Mouse (Mus musculus): ENCODE results near the gene Babam1.

Gene Babam1

DNA sequence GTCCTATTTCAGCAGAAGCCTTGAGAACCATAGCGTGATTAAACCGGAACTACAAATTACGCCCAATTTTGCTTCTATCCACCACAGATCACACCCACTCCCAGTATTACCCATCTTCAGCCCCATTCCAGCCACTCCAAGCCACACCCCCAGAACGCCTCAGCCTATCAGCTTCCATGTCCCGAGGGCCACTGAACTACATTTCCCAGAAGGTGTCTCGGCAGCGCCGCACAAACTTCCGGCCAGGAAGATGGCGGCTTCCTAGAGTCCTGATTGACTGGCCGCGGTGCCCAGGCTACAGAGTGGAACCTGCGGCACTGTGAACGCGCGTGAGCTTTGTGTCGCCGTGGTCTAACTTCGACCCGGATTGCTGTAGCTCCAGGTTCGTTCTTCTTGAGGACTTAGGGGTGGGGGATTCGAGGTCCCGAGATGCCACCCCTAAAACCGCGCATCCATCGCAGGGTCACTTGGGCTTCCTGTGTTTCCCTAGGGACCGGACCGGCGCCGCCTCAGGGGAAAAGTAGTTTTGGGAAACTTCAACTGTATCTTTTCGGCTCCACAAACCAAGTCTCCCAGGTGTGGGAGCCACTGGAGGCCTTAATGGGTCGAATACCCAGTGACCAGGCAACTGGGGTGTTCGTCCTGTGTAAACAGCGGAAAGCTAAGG is at the start of gene Babam1:
Gene Babam1 (plus strand): TSS at position 223 of the 667 bp plus-strand sequence.
- peak; percentile 81 to 92 for DNase-seq (ENCODE audit: low spot score in 2 of 2)

DNA sequence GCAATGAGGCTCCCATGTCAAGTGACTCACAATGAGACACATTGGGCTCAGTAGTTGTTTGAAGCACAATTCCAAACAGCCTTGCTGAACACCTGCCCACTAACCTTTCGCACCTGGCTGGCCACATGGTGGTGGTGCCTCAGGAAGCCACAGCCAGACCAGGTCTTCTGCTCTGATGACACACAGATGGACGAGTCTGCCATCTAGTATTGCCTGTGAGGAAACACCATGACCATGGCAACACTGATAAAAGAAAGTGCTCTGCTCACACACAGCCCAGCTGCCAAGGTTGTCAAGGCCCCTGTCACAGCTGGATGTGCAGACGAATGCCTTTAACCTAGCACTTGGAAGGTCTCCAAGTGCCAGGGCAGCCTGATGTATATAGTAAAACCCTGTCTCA is 45.5 kb upstream of the Babam1 start:
- no peak for DNase-seq (ENCODE audit: low spot score in 2 of 2)

- no peak for DNase-seq (ENCODE audit: low spot score in 2 of 2)
Measured at GRCm38 (mm10) chr8:71351520-71351919, 45.1 kb upstream of the Babam1 start.

- DNase-seq (ENCODE audit: low spot score in 2 of 2) = no peak
Measured at GRCm38 (mm10) chr8:71358026-71358425, 38.6 kb upstream of the Babam1 start.

DNA sequence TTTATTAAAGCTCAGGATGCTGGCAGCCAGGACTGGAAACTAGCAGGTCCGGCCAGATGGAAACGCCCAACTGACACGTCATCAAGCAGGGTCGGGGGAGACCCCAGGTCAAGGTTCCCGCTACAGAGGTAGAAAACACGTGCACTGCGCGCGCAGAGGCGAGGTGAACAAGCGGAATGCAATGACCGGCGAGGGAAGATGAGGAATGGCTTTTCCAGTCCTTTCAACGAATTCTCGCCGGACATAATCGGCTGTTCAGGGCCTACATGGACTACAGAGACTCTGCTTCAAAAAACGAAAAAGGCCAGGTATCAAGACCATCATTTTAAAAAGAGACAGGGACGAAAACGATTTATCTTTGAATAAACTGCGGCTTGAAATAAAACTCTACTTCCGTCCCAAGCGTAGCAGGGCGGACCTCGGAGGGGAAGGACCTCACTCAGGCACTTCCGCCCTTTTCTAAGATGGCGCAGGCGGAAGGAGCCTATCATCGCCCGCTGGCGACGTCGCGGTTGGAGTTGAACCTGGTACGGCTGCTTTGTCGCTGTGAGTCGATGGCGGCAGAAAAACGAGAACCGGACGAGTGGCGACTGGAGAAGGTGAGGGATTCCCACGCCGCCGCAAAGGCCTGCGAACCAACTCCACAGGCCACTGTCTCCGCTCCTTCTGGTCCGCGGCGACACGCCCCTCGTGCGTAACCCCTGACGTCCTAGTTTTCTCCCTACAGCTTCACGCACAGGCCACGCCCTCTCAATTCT is 29.7 kb upstream of the Babam1 start, which contains the start of gene Use1:
Gene Use1 (plus strand): TSS at position 78 of the 758 bp plus-strand sequence.
- DNase-seq (ENCODE audit: low spot score in 2 of 2) = peak; percentile 89 to 92

GRCm38 (mm10) chr8:71367529-71368176 is 29.0 kb upstream of the Babam1 start:
- no peak for DNase-seq (ENCODE audit: low spot score in 2 of 2)

DNA sequence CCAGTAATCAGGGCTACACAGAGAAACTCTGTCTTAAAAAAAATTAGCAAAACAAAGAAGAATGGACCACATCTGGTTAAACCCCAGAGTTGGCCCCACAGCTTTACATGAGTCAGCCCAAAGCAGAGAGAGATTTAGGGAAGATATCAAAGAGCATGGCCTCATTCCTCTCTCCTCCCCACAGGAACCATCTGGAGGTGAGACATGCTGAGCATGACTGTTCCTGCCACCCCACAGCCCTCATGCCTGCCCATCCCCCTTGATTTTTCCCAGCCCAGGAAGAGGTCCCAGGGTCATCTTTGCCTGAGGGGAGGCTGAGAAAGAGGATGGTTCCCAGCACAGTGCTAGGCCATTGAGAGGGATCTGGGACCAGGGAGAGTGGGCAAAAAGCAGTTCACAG is 28.3 kb upstream of the Babam1 start:
- no peak for DNase-seq (ENCODE audit: low spot score in 2 of 2)

- no peak for DNase-seq (ENCODE audit: low spot score in 2 of 2)
Measured at GRCm38 (mm10) chr8:71369040-71369718, 27.5 kb upstream of the Babam1 start.

- no peak for DNase-seq (ENCODE audit: low spot score in 2 of 2)
Measured at GRCm38 (mm10) chr8:71370711-71371235, 25.9 kb upstream of the Babam1 start.

DNA sequence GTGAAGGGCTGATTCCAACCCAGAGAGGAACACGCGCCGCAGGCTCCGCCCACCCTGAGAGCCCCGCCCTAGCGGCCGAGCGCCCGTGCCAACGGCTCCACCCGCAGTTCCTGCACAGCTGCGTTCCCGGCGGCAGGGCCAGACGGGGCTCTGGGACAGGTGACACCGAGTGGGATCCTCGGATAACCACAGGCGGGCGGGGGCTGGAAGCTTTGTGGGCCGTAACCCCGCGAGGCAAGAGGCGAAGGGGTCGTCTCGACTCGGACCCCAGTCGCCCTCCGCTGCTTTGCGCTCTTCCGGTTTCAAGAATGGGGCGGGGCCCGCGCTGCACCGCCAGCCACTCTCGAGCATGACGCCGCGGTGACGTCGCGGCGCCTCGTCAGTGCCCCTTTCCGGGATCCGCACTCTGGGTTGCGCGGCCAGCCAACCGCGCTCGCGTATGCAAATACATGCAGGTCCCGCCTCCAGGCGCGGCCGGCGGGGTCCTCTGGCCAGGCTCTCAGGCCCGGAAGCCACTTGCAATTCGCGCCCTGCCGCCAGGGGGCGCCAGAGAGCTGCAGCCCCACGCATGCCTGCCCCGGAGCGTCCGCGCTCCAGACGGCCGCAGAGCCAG is 25.3 kb upstream of the Babam1 start, which contains the start of gene Ocel1:
Gene Ocel1 (plus strand): TSS at position 63 of the 613 bp plus-strand sequence.
- DNase-seq (ENCODE audit: low spot score in 2 of 2) = peak; percentile 95 to 97

GRCm38 (mm10) chr8:71372427-71372826 is 24.2 kb upstream of the Babam1 start:
- DNase-seq (ENCODE audit: low spot score in 2 of 2) = no peak

DNA sequence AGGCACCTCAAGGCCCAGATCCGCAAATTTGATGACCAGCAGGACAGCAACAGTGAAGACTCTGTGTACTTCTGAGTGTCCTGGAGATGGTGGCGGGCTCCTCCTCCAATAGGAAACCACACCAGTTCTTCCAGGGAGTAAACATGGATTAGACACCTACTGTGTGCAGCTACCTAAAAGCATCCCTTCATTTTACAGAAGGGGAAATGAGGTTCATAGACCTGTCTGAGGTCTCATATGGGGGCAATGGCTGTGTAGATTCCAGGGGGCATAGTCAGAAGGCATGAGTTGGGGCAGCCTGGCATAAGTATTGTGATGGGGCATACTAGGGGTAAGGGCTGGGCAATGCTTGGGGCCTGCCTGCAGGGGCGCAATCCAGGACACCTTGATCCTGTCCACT is 23.7 kb upstream of the Babam1 start:
- no peak for DNase-seq (ENCODE audit: low spot score in 2 of 2)

GRCm38 (mm10) chr8:71374616-71375206 is 21.9 kb upstream of the Babam1 start:
- DNase-seq (ENCODE audit: low spot score in 2 of 2) = no peak

- DNase-seq (ENCODE audit: low spot score in 2 of 2) = peak; percentile 63 to 65
Measured at GRCm38 (mm10) chr8:71375581-71376422, 20.9 kb upstream of the Babam1 start.

DNA sequence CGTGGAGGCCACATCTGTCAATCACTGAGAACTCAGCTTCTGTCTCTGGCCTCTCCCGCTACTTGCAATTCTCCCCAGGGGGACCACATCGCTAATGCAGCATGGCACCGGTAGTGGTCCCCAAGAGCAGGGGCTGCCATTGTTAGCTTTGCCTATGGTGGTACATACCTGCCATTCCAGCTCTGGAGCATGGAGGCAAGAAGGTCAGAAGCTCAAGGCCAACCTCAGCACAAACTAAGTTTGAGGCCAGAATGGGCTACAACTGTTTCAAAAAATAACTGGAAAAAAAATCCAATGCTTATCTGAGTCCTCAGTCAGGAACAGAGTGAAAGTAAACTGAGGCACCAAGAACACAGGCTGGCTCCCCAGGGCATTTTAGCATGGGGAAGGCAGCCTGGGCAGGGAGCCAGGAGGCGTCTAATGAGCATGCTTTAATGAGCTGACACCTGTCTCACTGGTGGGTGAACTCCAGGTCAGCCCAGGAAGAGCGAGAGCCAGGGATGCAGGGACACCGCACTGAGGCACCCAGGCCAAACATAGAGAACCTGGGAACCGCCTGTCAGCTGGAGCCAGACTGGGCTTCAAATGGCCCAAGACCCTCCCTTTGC is 20.1 kb upstream of the Babam1 start:
- no peak for DNase-seq (ENCODE audit: low spot score in 2 of 2)

DNA sequence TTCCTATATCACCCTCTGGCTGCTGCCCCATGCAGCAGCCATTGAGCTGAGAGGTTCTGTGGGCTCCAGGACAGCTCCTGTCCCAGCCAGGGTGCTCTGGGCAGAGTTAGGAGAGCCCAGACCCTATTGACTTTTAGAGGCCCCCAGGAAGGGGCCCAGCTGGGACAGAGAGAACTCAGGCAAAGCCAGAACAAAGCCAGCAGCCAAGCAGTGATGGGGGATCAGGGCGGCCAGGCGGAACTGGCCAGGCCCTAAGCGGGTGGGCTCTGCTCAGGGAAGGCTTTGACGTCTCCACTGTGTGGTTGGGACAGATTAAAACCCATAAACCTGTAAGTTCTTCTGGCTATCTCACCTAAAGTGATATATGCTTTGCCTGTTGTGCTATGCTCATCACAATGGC is 17.7 kb upstream of the Babam1 start:
- DNase-seq (ENCODE audit: low spot score in 2 of 2) = no peak

GRCm38 (mm10) chr8:71379512-71380075 is 17.1 kb upstream of the Babam1 start:
- DNase-seq (ENCODE audit: low spot score in 2 of 2) = no peak

GRCm38 (mm10) chr8:71380178-71381171 is 16.2 kb upstream of the Babam1 start:
- no peak for DNase-seq (ENCODE audit: low spot score in 2 of 2)

All from urinary bladder, adult 18-20 months (tissue).